Mouse (Mus musculus) olfactory bulb, adult 2 months (tissue): ENCODE results near the gene Lbx2.
A peak's percentile ranks its signal among the peaks of the same experiment; 100 is the strongest.

Source experiments
- CTCF ChIP-seq: fragments of 200-500 bp; IDR thresholded peaks from 2 replicates; pipeline ENCODE4 v1.5.1; 2012; ENCODE audit warnings: low read depth, mild to moderate bottlenecking, low read length, moderate library complexity; ENCODE audit not compliant: insufficient read depth
- POLR2A ChIP-seq: fragments of 200-500 bp; IDR thresholded peaks from 2 replicates; pipeline ENCODE4 v1.6.1; 2012; ENCODE audit warnings: mild to moderate bottlenecking, low read depth, low read length, moderate library complexity; ENCODE audit not compliant: insufficient read depth

GRCm38 (mm10) chr6:83054074-83054851 lies 31.9 kb upstream of the Lbx2 start, which contains the start of gene Aup1:
- peak; percentile 64; the same call in 1 of the 2 replicates for TF ChIP-seq POLR2A
- TF ChIP-seq CTCF: no peak
